Mouse (Mus musculus) heart, adult 2 months (tissue): ENCODE data around the gene Msi2. TPM values are rescaled to one million over a fixed set of nuclear protein-coding genes. Genes with fewer than 3 reads are reported as not detected.

Experiments
- DNase-seq, 2 experiments: peaks; one replicate each; pipeline ENCODE4 v3.0.0; 2021
- H3K27ac ChIP-seq: fragments of 200-600 bp; 2 replicates; pipeline ENCODE4 v1.8.1; 2022
- H3K27me3 ChIP-seq: fragments of 200-500 bp; 2 replicates; pipeline ENCODE4 v1.6.1; 2012; ENCODE audit warnings: mild to moderate bottlenecking, low read length, inconsistent platforms, mixed read lengths; ENCODE audit not compliant: control insufficient read depth, insufficient read depth
- H3K36me3 ChIP-seq: fragments of 200-500 bp; 2 replicates; pipeline ENCODE4 v1.6.1; 2012; ENCODE audit warnings: low read length, inconsistent platforms; ENCODE audit not compliant: control insufficient read depth, insufficient read depth
- H3K4me1 ChIP-seq: fragments of 200-500 bp; 2 replicates; pipeline ENCODE4 v1.6.1; 2011; ENCODE audit warnings: low read length; ENCODE audit not compliant: control insufficient read depth, insufficient read depth
- H3K4me3 ChIP-seq: fragments of 200-600 bp; 2 replicates; pipeline ENCODE4 v1.8.1; 2022
- H3K79me2 ChIP-seq: fragments of 200-500 bp; replicated peaks from 2 replicates; pipeline ENCODE4 v1.6.1; 2012; ENCODE audit warnings: mild to moderate bottlenecking, inconsistent platforms, low read length, moderate library complexity, mixed read lengths; ENCODE audit not compliant: control insufficient read depth, insufficient read depth
- H3K9ac ChIP-seq: fragments of 200-500 bp; 2 replicates; pipeline ENCODE4 v1.6.1; 2012; ENCODE audit warnings: low read depth, mild to moderate bottlenecking, control low read depth, inconsistent platforms, low read length, mixed read lengths
- CTCF ChIP-seq: fragments of 200-600 bp; IDR thresholded peaks from 2 replicates; pipeline ENCODE4 v1.8.1; 2022; ENCODE audit warnings: antibody characterized with exemption, mild to moderate bottlenecking, moderate library complexity
- EP300 ChIP-seq: fragments of 200-500 bp; IDR thresholded peaks from 2 replicates; pipeline ENCODE4 v1.6.1; 2011; ENCODE audit warnings: low read depth, low read length, control low read depth; ENCODE audit not compliant: insufficient read depth
- POLR2A ChIP-seq: fragments of 200-500 bp; IDR thresholded peaks from 2 replicates; pipeline ENCODE4 v1.6.1; 2011; ENCODE audit warnings: mild to moderate bottlenecking, low read depth, low read length, control low read depth; ENCODE audit not compliant: insufficient read depth
- WGBS: fragments of 180-500 bp; shearing (Covaris S2); methylation state at CpG from one replicate; pipeline ENCODE4 v1.1.7; 2018; 5-methylcytosine and 5-hydroxymethylcytosine counted together
- intact Hi-C: fragments of 180-260 bp; cut with DNase I; formaldehyde crosslinking; loops from one replicate; pipeline ENCODE4 v1.15.1; 2025
- polyA plus RNA-seq: library from polyadenylated mRNA; depleted of rRNA; stranded (reverse); fragments of >200 nt; gene quantifications from 2 replicates; pipeline ENCODE4 v1.2.3, GENCODE M21; 2012
- total RNA-seq, 2 experiments: library from RNA; stranded (reverse); gene quantifications; 2 replicates each; pipeline ENCODE4 v1.2.3; 2021

Gene Msi2
- total and polyA plus RNA-seq, 3 experiments: 42.5 to 208 (median 176) TPM

GRCm38 (mm10) chr11:88707228-88707775 lies 11.0 kb downstream of the Msi2 start:
- H3K9ac ChIP-seq: no peak overlapping the region

GRCm38 (mm10) chr11:88704688-88705087 lies 13.6 kb downstream of the Msi2 start:
- no peaks in the 10 kb centered on the region for H3K27me3 ChIP-seq
- TF ChIP-seq EP300: no peak
- TF ChIP-seq CTCF: no peak
- TF ChIP-seq POLR2A: no peak
- no peaks in the 10 kb centered on the region; the same call in 1 of the 2 replicates for H3K4me1 ChIP-seq
- peaks cover 2% of the 10 kb centered on the region; the same call in 1 of the 2 replicates for H3K36me3 ChIP-seq
- 84% methylated on average over 10 of the region's 10 CpGs for WGBS
- no peak overlapping the region for H3K9ac ChIP-seq
- H3K4me3 ChIP-seq: no peak overlapping the region
- H3K79me2 ChIP-seq: 0 out of 2 replicates have a peak, but pooled peaks cover 1% of the 10 kb centered on the region
- DNase-seq: no peak
- H3K27ac ChIP-seq: no peak overlapping the region
- intact Hi-C loops: no loop called here

More at GRCm38 (mm10) chr11:88707228-88707775, 11.0 kb downstream of the Msi2 start:
- Histone ChIP-seq H3K79me2 (0 out of 2 replicates have a peak, but pooled peaks cover 1% of the 10 kb centered on the region), H3K27ac (no peak overlapping the region), H3K4me3 (no peak overlapping the region), H3K36me3 (peaks cover 2% of the 10 kb centered on the region; the same call in 1 of the 2 replicates), H3K27me3 (no peaks in the 10 kb centered on the region), H3K4me1 (no peaks in the 10 kb centered on the region; the same call in 1 of the 2 replicates)
- TF ChIP-seq CTCF: no peak
- no peak for TF ChIP-seq POLR2A
- TF ChIP-seq EP300: no peak
- WGBS: 82% methylated on average over 11 of the region's 11 CpGs
- DNase-seq: no peak
- intact Hi-C loops: no loop called here

GRCm38 (mm10) chr11:88703220-88703619 lies 15.1 kb downstream of the Msi2 start:
- no peak for TF ChIP-seq POLR2A
- 59% methylated on average over 4 of the region's 4 CpGs for WGBS
- intact Hi-C loops: no loop called here
- no peak overlapping the region for H3K9ac ChIP-seq
- no peak overlapping the region for H3K4me3 ChIP-seq
- H3K79me2 ChIP-seq: 0 out of 2 replicates have a peak, but pooled peaks cover 1% of the 10 kb centered on the region
- no peaks in the 10 kb centered on the region; the same call in 1 of the 2 replicates for H3K4me1 ChIP-seq
- H3K27me3 ChIP-seq: no peaks in the 10 kb centered on the region
- H3K27ac ChIP-seq: no peak overlapping the region
- peaks cover 2% of the 10 kb centered on the region; the same call in 1 of the 2 replicates for H3K36me3 ChIP-seq
- no peak for DNase-seq

GRCm38 (mm10) chr11:88701976-88702659 lies 16.2 kb downstream of the Msi2 start:
- peaks cover 2% of the 10 kb centered on the region; the same call in 1 of the 2 replicates for H3K36me3 ChIP-seq
- H3K79me2 ChIP-seq: 0 out of 2 replicates have a peak, but pooled peaks cover 1% of the 10 kb centered on the region
- DNase-seq: no peak

GRCm38 (mm10) chr11:88701020-88701419 lies 17.3 kb downstream of the Msi2 start:
- no peak overlapping the region for H3K27ac ChIP-seq
- H3K27me3 ChIP-seq: no peaks in the 10 kb centered on the region
- intact Hi-C loops: no loop called here
- no peak overlapping the region for H3K4me3 ChIP-seq
- no peak for DNase-seq
- H3K79me2 ChIP-seq: 0 out of 2 replicates have a peak, but pooled peaks cover 1% of the 10 kb centered on the region
- WGBS: 94% methylated on average over 6 of the region's 6 CpGs
- TF ChIP-seq POLR2A: no peak
- no peak for TF ChIP-seq EP300
- TF ChIP-seq CTCF: no peak
- H3K36me3 ChIP-seq: peaks cover 2% of the 10 kb centered on the region; the same call in 1 of the 2 replicates
- H3K9ac ChIP-seq: no peak overlapping the region
- H3K4me1 ChIP-seq: no peaks in the 10 kb centered on the region; the same call in 1 of the 2 replicates

More at GRCm38 (mm10) chr11:88701976-88702659, 16.2 kb downstream of the Msi2 start:
- intact Hi-C loops: no loop called here
- TF ChIP-seq CTCF (no peak), EP300 (no peak), POLR2A (no peak)
- Histone ChIP-seq H3K4me3 (no peak overlapping the region), H3K27ac (no peak overlapping the region), H3K9ac (no peak overlapping the region), H3K4me1 (no peaks in the 10 kb centered on the region; the same call in 1 of the 2 replicates), H3K27me3 (no peaks in the 10 kb centered on the region)
- 81% methylated on average over 6 of the region's 6 CpGs for WGBS

- Histone ChIP-seq H3K36me3 (peaks cover 2% of the 10 kb centered on the region; the same call in 1 of the 2 replicates), H3K79me2 (0 out of 2 replicates have a peak, but pooled peaks cover 1% of the 10 kb centered on the region), H3K4me1 (no peaks in the 10 kb centered on the region; the same call in none of the 2 replicates), H3K27ac (no peak overlapping the region), H3K4me3 (no peak overlapping the region), H3K9ac (no peak overlapping the region), H3K27me3 (no peaks in the 10 kb centered on the region)
- TF ChIP-seq CTCF: no peak
- TF ChIP-seq POLR2A: no peak
- TF ChIP-seq EP300: no peak
- intact Hi-C loops: no loop called here
- WGBS: 83% methylated on average over 15 of the region's 15 CpGs
- no peak for DNase-seq
Observed at GRCm38 (mm10) chr11:88700202-88700711, 18.1 kb downstream of the Msi2 start.
